Mouse (Mus musculus) thymus, adult 2 months (tissue): ENCODE data around the gene Phf21a.

Experiments
- CTCF ChIP-seq: fragments of 200-500 bp; IDR thresholded peaks from 2 replicates; pipeline ENCODE4 v1.5.1; 2012; ENCODE audit warnings: mild to moderate bottlenecking, control low read depth, low read length, moderate library complexity, borderline replicate concordance; ENCODE audit not compliant: control insufficient read depth, poor library complexity, insufficient read depth; ENCODE audit errors: extremely low read depth
- POLR2A ChIP-seq: fragments of 200-500 bp; IDR thresholded peaks from 2 replicates; pipeline ENCODE4 v1.6.1; 2012; ENCODE audit warnings: mild to moderate bottlenecking, low read length, control low read depth, moderate library complexity; ENCODE audit not compliant: control insufficient read depth, poor library complexity, insufficient read depth; ENCODE audit errors: extremely low read depth

- TF ChIP-seq CTCF, result no peak
- no peak for TF ChIP-seq POLR2A
Measured at GRCm38 (mm10) chr2:92067600-92067999, 25.3 kb upstream of the Phf21a start.
